Mouse (Mus musculus): ENCODE measurements around the gene Eif2b5. TPM values are rescaled to one million over a fixed set of nuclear protein-coding genes. Genes with fewer than 3 reads are reported as not detected.

The Eif2b5 gene
- polyA plus RNA-seq, 1 experiment from 2014 or later = 76.0 TPM

GRCm38 (mm10) chr16:20496671-20497600 is 1.7 kb upstream of the Eif2b5 start:
- TF ChIP-seq CTCF (IDR thresholded peaks at IDR 0.05; ENCODE audit: low read depth) = peak; percentile 82
- no peaks in the 10 kb centered on the region for H3K27me3 ChIP-seq (ENCODE audit: insufficient read depth, low read length)
- peak; percentile 88 for DNase-seq (ENCODE audit: low spot score)
- no peaks in the 10 kb centered on the region for H3K9me3 ChIP-seq (replicated peaks; ENCODE audit: low read length)
- peak overlapping the region; percentile 32 for H3K4me3 ChIP-seq (replicated peaks; ENCODE audit: low read depth, low read length)
- H3K4me1 ChIP-seq (replicated peaks; ENCODE audit: insufficient read depth, low read length) = peaks cover 6% of the 10 kb centered on the region
- ATAC-seq (replicated peaks; ENCODE audit: low FRiP score, low read depth) = 0 out of 2 replicates have a peak, but pooled peaks have one; percentile 7
- peaks cover 9% of the 10 kb centered on the region for H3K36me3 ChIP-seq (ENCODE audit: insufficient read depth, low read length)
- 13% methylated on average over 25 of the region's 25 CpGs for WGBS
- H3K4me2 ChIP-seq (ENCODE audit: low read length) = peak overlapping the region; percentile 76
- peak overlapping the region; percentile 58; the same call in 1 of the 2 replicates for H3K27ac ChIP-seq
- H3K9ac ChIP-seq (ENCODE audit: low read depth, low read length) = peak overlapping the region; percentile 46

- Histone ChIP-seq H3K36me3 (ENCODE audit: insufficient read depth, low read length) (peaks cover 21% of the 10 kb centered on the region), H3K4me1 (replicated peaks; ENCODE audit: insufficient read depth, low read length) (peaks cover 6% of the 10 kb centered on the region), H3K9me3 (replicated peaks; ENCODE audit: low read length) (no peaks in the 10 kb centered on the region), H3K4me3 (replicated peaks; ENCODE audit: low read depth, low read length) (peak overlapping the region; percentile 94), H3K27me3 (ENCODE audit: insufficient read depth, low read length) (no peaks in the 10 kb centered on the region), H3K27ac (peak overlapping the region; percentile 83; the same call in 1 of the 2 replicates), H3K4me2 (ENCODE audit: low read length) (peak overlapping the region; percentile 88), H3K9ac (ENCODE audit: low read depth, low read length) (peak overlapping the region; percentile 94; the same call in 1 of the 2 replicates)
- DNase-seq (ENCODE audit: low spot score) (no peak), ATAC-seq (replicated peaks; ENCODE audit: low FRiP score, low read depth) (no peak)
- no peak for TF ChIP-seq CTCF (IDR thresholded peaks at IDR 0.05; ENCODE audit: low read depth)
- 9% methylated on average over 16 of the region's 16 CpGs for WGBS
These were observed 489 bp upstream of the Eif2b5 start for GRCm38 (mm10) chr16:20497980-20498676.

- H3K27ac ChIP-seq = no peak overlapping the region
- WGBS = 85% methylated on average over 8 of the region's 8 CpGs
- H3K27me3 ChIP-seq (ENCODE audit: insufficient read depth, low read length) = no peaks in the 10 kb centered on the region
- no peaks in the 10 kb centered on the region for H3K9me3 ChIP-seq (replicated peaks; ENCODE audit: low read length)
- no peak overlapping the region for H3K9ac ChIP-seq (ENCODE audit: low read depth, low read length)
- no peak for DNase-seq (ENCODE audit: low spot score)
- H3K4me2 ChIP-seq (ENCODE audit: low read length) = no peak overlapping the region
- H3K36me3 ChIP-seq (ENCODE audit: insufficient read depth, low read length) = peaks cover 93% of the 10 kb centered on the region
- no peak for TF ChIP-seq CTCF (IDR thresholded peaks at IDR 0.05; ENCODE audit: low read depth)
- H3K4me3 ChIP-seq (replicated peaks; ENCODE audit: low read depth, low read length) = no peak overlapping the region
- no peaks in the 10 kb centered on the region for H3K4me1 ChIP-seq (replicated peaks; ENCODE audit: insufficient read depth, low read length)
- ATAC-seq (replicated peaks; ENCODE audit: low FRiP score, low read depth) = no peak
These were observed 7.4 kb downstream of the Eif2b5 start for GRCm38 (mm10) chr16:20506000-20506399.

- WGBS = 78% methylated on average over 3 of the region's 3 CpGs
- Histone ChIP-seq H3K4me1 (replicated peaks; ENCODE audit: insufficient read depth, low read length) (no peaks in the 10 kb centered on the region), H3K36me3 (ENCODE audit: insufficient read depth, low read length) (peaks cover 66% of the 10 kb centered on the region), H3K27me3 (ENCODE audit: insufficient read depth, low read length) (no peaks in the 10 kb centered on the region), H3K9me3 (replicated peaks; ENCODE audit: low read length) (no peaks in the 10 kb centered on the region), H3K4me2 (ENCODE audit: low read length) (no peak overlapping the region), H3K27ac (no peak overlapping the region), H3K9ac (ENCODE audit: low read depth, low read length) (no peak overlapping the region), H3K4me3 (replicated peaks; ENCODE audit: low read depth, low read length) (no peak overlapping the region)
- peak; percentile 70 for TF ChIP-seq CTCF (IDR thresholded peaks at IDR 0.05; ENCODE audit: low read depth)
- DNase-seq (ENCODE audit: low spot score) = peak; percentile 65
- peak; percentile 82 for ATAC-seq (replicated peaks; ENCODE audit: low FRiP score, low read depth)
These were observed 10.7 kb downstream of the Eif2b5 start for GRCm38 (mm10) chr16:20509349-20509748.

- Histone ChIP-seq H3K4me3 (replicated peaks; ENCODE audit: low read depth, low read length) (no peak overlapping the region), H3K27ac (no peak overlapping the region), H3K4me2 (ENCODE audit: low read length) (no peak overlapping the region), H3K9ac (ENCODE audit: low read depth, low read length) (no peak overlapping the region), H3K36me3 (ENCODE audit: insufficient read depth, low read length) (peaks cover 48% of the 10 kb centered on the region), H3K4me1 (replicated peaks; ENCODE audit: insufficient read depth, low read length) (no peaks in the 10 kb centered on the region), H3K27me3 (ENCODE audit: insufficient read depth, low read length) (no peaks in the 10 kb centered on the region), H3K9me3 (replicated peaks; ENCODE audit: low read length) (no peaks in the 10 kb centered on the region)
- ATAC-seq (replicated peaks; ENCODE audit: low FRiP score, low read depth) = no peak
- DNase-seq (ENCODE audit: low spot score) = no peak
- WGBS = 88% methylated on average over 7 of the region's 7 CpGs
- no peak for TF ChIP-seq CTCF (IDR thresholded peaks at IDR 0.05; ENCODE audit: low read depth)
These were observed 12.7 kb downstream of the Eif2b5 start for GRCm38 (mm10) chr16:20511277-20511847.

- H3K27ac ChIP-seq = peak overlapping the region; percentile 96; the same call in 1 of the 2 replicates
These were observed 17.4 kb downstream of the Eif2b5 start for GRCm38 (mm10) chr16:20516032-20516431.

More at GRCm38 (mm10) chr16:20516032-20516431, 17.4 kb downstream of the Eif2b5 start:
- peak overlapping the region; percentile 93 for H3K4me3 ChIP-seq (replicated peaks; ENCODE audit: low read depth, low read length)
- H3K9me3 ChIP-seq (replicated peaks; ENCODE audit: low read length) = no peaks in the 10 kb centered on the region
- H3K27me3 ChIP-seq (ENCODE audit: insufficient read depth, low read length) = no peaks in the 10 kb centered on the region
- ATAC-seq (replicated peaks; ENCODE audit: low FRiP score, low read depth) (no peak), DNase-seq (ENCODE audit: low spot score) (no peak)
- TF ChIP-seq CTCF (IDR thresholded peaks at IDR 0.05; ENCODE audit: low read depth) = no peak
- peaks cover 7% of the 10 kb centered on the region; the same call in 1 of the 2 replicates for H3K4me1 ChIP-seq (replicated peaks; ENCODE audit: insufficient read depth, low read length)
- peak overlapping the region; percentile 97 for H3K9ac ChIP-seq (ENCODE audit: low read depth, low read length)
- H3K36me3 ChIP-seq (ENCODE audit: insufficient read depth, low read length) = 0 out of 2 replicates have a peak, but pooled peaks cover 10% of the 10 kb centered on the region
- peak overlapping the region; percentile 53 for H3K4me2 ChIP-seq (ENCODE audit: low read length)
